8 mouse cellular contexts compared by ENCODE assay signal in genomic region chr4:139379719-139380118, GRCm38 (mm10). TPM values are rescaled to one million over a fixed set of nuclear protein-coding genes. Genes with fewer than 3 reads are reported as not detected.
DNase-seq lines count a peak whose midpoint lies in the region; ATAC-seq and TF ChIP-seq lines count a peak whose summit lies in the region.

No protein-coding gene starts in this region.

- 0 out of 2 replicates have a peak, but pooled peaks cover 4% of the 10 kb centered on the region for H3K36me3 ChIP-seq in intestine, embryonic 16.5 days (ENCODE audit: control insufficient read depth, insufficient read depth, low read length)

- H3K9ac ChIP-seq in intestine, embryonic 16.5 days (ENCODE audit: low read depth, low read length), result peak overlapping the region; percentile 80

- H3K4me2 ChIP-seq in intestine, embryonic 16.5 days (ENCODE audit: low read depth, low read length), result peak overlapping the region; percentile 55

- no peak for ATAC-seq in intestine, embryonic 16.5 days

- WGBS in intestine, embryonic 16.5 days, result 9% methylated on average over 8 of the region's 8 CpGs
- 14% methylated on average over 8 of the region's 8 CpGs for WGBS in olfactory bulb, adult 2 months

- H3K27me3 ChIP-seq in intestine, embryonic 16.5 days (replicated peaks; ENCODE audit: control insufficient read depth, insufficient read depth, low read length), result no peaks in the 10 kb centered on the region

- no peak for TF ChIP-seq POLR2A in olfactory bulb, adult 2 months (IDR thresholded peaks at IDR 0.05; ENCODE audit: insufficient read depth, low read depth, low read length)

- H3K4me3 ChIP-seq in intestine, embryonic 16.5 days (ENCODE audit: low read length), result peak overlapping the region; percentile 91
- peak overlapping the region; percentile 86 for H3K4me3 ChIP-seq in olfactory bulb, adult 2 months (ENCODE audit: insufficient read depth, low read depth, low read length)

- peak; percentile 20 for DNase-seq in cerebellum, adult 9-11 months
- no peak for DNase-seq in cerebellum, postnatal 10 days
- DNase-seq in thymus, postnatal 14 days, result peak; percentile 6
- no peak for DNase-seq in thymus, postnatal 4 days
- DNase-seq in layer of hippocampus, postnatal 25 days (ENCODE audit: extremely low spot score in 1 of 2, low spot score in 1 of 2), result no peak
- DNase-seq in ovary, adult 18-20 months (ENCODE audit: low spot score), result no peak

- peak overlapping the region; percentile 77; the same call in 1 of the 2 replicates for H3K27ac ChIP-seq in intestine, embryonic 16.5 days (ENCODE audit: low read length)
- H3K27ac ChIP-seq in olfactory bulb, adult 2 months (ENCODE audit: insufficient read depth, low read depth, low read length), result no peak overlapping the region

- no peak for TF ChIP-seq CTCF in olfactory bulb, adult 2 months (IDR thresholded peaks at IDR 0.05; ENCODE audit: insufficient read depth, low read depth, low read length)

- no peaks in the 10 kb centered on the region for H3K9me3 ChIP-seq in intestine, embryonic 16.5 days (ENCODE audit: control insufficient read depth, low read length)

- H3K4me1 ChIP-seq in intestine, embryonic 16.5 days (ENCODE audit: control insufficient read depth, insufficient read depth, low read length), result peaks cover 16% of the 10 kb centered on the region
- peaks cover 5% of the 10 kb centered on the region for H3K4me1 ChIP-seq in olfactory bulb, adult 2 months (ENCODE audit: control insufficient read depth, insufficient read depth, low read length)

RNA-seq across cellular contexts. Expression of gene Ubr4, which starts 27.3 kb away (rescaled TPM):
- 43.7 and 44.8 TPM in 2 replicates for polyA plus RNA-seq in intestine, embryonic 16.5 days (2015; fragmentation: Nextera tagmentation; extraction: Ambion mirVana)
- 57.4 and 354 TPM in 2 replicates for polyA plus RNA-seq in olfactory bulb, adult 2 months (2012; ENCODE audit: insufficient read depth, insufficient read length, low replicate concordance, missing spikeins)
- total RNA-seq in layer of hippocampus, postnatal 25 days (2021), result 100 to 1,000 TPM; 132 to 174 TPM

RNA-seq across cellular contexts. Expression of gene Emc1, which starts 27.3 kb away (rescaled TPM):
- polyA plus RNA-seq in intestine, embryonic 16.5 days (2015; fragmentation: Nextera tagmentation; extraction: Ambion mirVana), result 16.7 and 18.0 TPM in 2 replicates
- not detected in 2 replicates for polyA plus RNA-seq in olfactory bulb, adult 2 months (2012; ENCODE audit: insufficient read depth, insufficient read length, low replicate concordance, missing spikeins)
- 10 to 100 TPM; 83.0 to 86.7 TPM for total RNA-seq in layer of hippocampus, postnatal 25 days (2021)

RNA-seq across cellular contexts. Expression of gene Mrto4, which starts 27.3 kb away (rescaled TPM):
- 92.4 and 109 TPM in 2 replicates for polyA plus RNA-seq in intestine, embryonic 16.5 days (2015; fragmentation: Nextera tagmentation; extraction: Ambion mirVana)
- polyA plus RNA-seq in olfactory bulb, adult 2 months (2012; ENCODE audit: insufficient read depth, insufficient read length, low replicate concordance, missing spikeins), result not detected in 2 replicates
- 10 to 100 TPM; 45.5 to 50.6 TPM for total RNA-seq in layer of hippocampus, postnatal 25 days (2021)

Comparison
In these comparisons a context has a peak if more than half of its experiments do, and no peak if none do; other contexts are left out.
1. DNase-seq: peak in cerebellum, adult 9-11 months (single experiment) and thymus, postnatal 14 days (single experiment); none in cerebellum, postnatal 10 days (0 of 2), thymus, postnatal 4 days (single experiment), layer of hippocampus, postnatal 25 days (0 of 2) and ovary, adult 18-20 months (single experiment).
2. RNA of gene Mrto4, which starts 27.3 kb away (polyA plus RNA-seq): 92.4 to 109 TPM in intestine, embryonic 16.5 days; not detected in olfactory bulb, adult 2 months; every median in the first group is over 10 times any median in the second.